Mouse (Mus musculus) right cerebral cortex, postnatal 25 days (tissue): ENCODE measurements at regions not wholly inside any gene's neighbourhood (a gene's known extent, or its start where the extent isn't known, plus 50 kb on each side); places are given as distances from the start of the nearest gene placed in this dataset.
"Not testable (repeated sequence)": the region's sequence is repeated elsewhere in the genome, so short reads cannot be mapped to it uniquely, and the experiment has no call there.

Experiments
- DNase-seq: peaks from one replicate; pipeline ENCODE4 v3.0.0; 2022

- DNase-seq, result no peak
Measured at GRCm38 (mm10) chr12:65425440-65425839, 200.1 kb downstream of the Wdr20rt start.

- no peak for DNase-seq
Measured at GRCm38 (mm10) chr12:65426884-65427283, 201.6 kb downstream of the Wdr20rt start.

- no peak for DNase-seq
Measured at GRCm38 (mm10) chr12:65428214-65428981, 203.1 kb downstream of the Wdr20rt start.

- DNase-seq, result no peak
Measured at GRCm38 (mm10) chr12:65450845-65451244, 225.5 kb downstream of the Wdr20rt start.

GRCm38 (mm10) chr12:65455683-65456082 lies 230.4 kb downstream of the Wdr20rt start:
- no peak for DNase-seq

GRCm38 (mm10) chr12:65456956-65457355 lies 231.6 kb downstream of the Wdr20rt start:
- DNase-seq, result no peak

GRCm38 (mm10) chr12:65464246-65464645 lies 238.9 kb downstream of the Wdr20rt start:
- DNase-seq, result no peak

- not testable (repeated sequence) for DNase-seq
Measured at GRCm38 (mm10) chr12:65478674-65479073, 253.4 kb downstream of the Wdr20rt start.

GRCm38 (mm10) chr12:65480829-65481228 lies 255.5 kb downstream of the Wdr20rt start:
- no peak for DNase-seq

- DNase-seq, result peak; percentile 4
Measured at GRCm38 (mm10) chr12:65491092-65491491, 265.8 kb downstream of the Wdr20rt start.

GRCm38 (mm10) chr12:65494388-65495030 lies 269.2 kb downstream of the Wdr20rt start:
- DNase-seq, result no peak

GRCm38 (mm10) chr12:65496613-65497012 lies 271.3 kb downstream of the Wdr20rt start:
- DNase-seq, result no peak

GRCm38 (mm10) chr12:65497602-65498001 lies 272.3 kb downstream of the Wdr20rt start:
- DNase-seq, result no peak

GRCm38 (mm10) chr12:65501459-65501858 lies 276.1 kb downstream of the Wdr20rt start:
- no peak for DNase-seq

- no peak for DNase-seq
Measured at GRCm38 (mm10) chr12:65502045-65502444, 276.7 kb downstream of the Wdr20rt start.

- DNase-seq, result no peak
Measured at GRCm38 (mm10) chr12:65513070-65513469, 287.8 kb downstream of the Wdr20rt start.

- no peak for DNase-seq
Measured at GRCm38 (mm10) chr12:65534142-65534690, 308.9 kb downstream of the Wdr20rt start.

GRCm38 (mm10) chr12:65548301-65548700 lies 323.0 kb downstream of the Wdr20rt start:
- no peak for DNase-seq

GRCm38 (mm10) chr12:65552230-65552629 lies 326.9 kb downstream of the Wdr20rt start:
- DNase-seq, result no peak

- DNase-seq, result no peak
Measured at GRCm38 (mm10) chr12:65559036-65559435, 333.7 kb downstream of the Wdr20rt start.

- no peak for DNase-seq
Measured at GRCm38 (mm10) chr12:65559809-65560208, 334.5 kb downstream of the Wdr20rt start.

GRCm38 (mm10) chr12:65571633-65572032 lies 346.3 kb downstream of the Wdr20rt start:
- no peak for DNase-seq

- DNase-seq, result no peak
Measured at GRCm38 (mm10) chr12:65593559-65593958, 368.2 kb downstream of the Wdr20rt start.

GRCm38 (mm10) chr12:65594075-65594474 lies 368.8 kb downstream of the Wdr20rt start:
- no peak for DNase-seq
